Mouse (Mus musculus): ENCODE data around the gene Dnm1.

Dnm1 gene

GRCm38 (mm10) chr2:32339912-32340642, 13.1 kb downstream of the Dnm1 start:
- DNase-seq = no peak

GRCm38 (mm10) chr2:32335888-32336287, 17.2 kb downstream of the Dnm1 start:
- no peak for DNase-seq

GRCm38 (mm10) chr2:32332159-32332558, 21.0 kb downstream of the Dnm1 start:
- DNase-seq = no peak

GRCm38 (mm10) chr2:32329531-32329930, 23.6 kb downstream of the Dnm1 start:
- DNase-seq = no peak

GRCm38 (mm10) chr2:32328911-32329460, 24.2 kb downstream of the Dnm1 start:
- no peak for DNase-seq

GRCm38 (mm10) chr2:32327200-32327599, 25.9 kb downstream of the Dnm1 start:
- no peak for DNase-seq

GRCm38 (mm10) chr2:32325342-32325741, 27.8 kb downstream of the Dnm1 start:
- DNase-seq = peak; percentile 44

GRCm38 (mm10) chr2:32324322-32324721, 28.8 kb downstream of the Dnm1 start:
- no peak for DNase-seq

- DNase-seq = no peak
These were observed 30.1 kb downstream of the Dnm1 start for GRCm38 (mm10) chr2:32322754-32323741.

- peak; percentile 54 for DNase-seq
These were observed 31.4 kb downstream of the Dnm1 start for GRCm38 (mm10) chr2:32321591-32322298.

GRCm38 (mm10) chr2:32320721-32321120, 32.4 kb downstream of the Dnm1 start:
- DNase-seq = no peak

GRCm38 (mm10) chr2:32319586-32320580, 33.3 kb downstream of the Dnm1 start:
- peak; percentile 69 for DNase-seq

- DNase-seq = no peak
These were observed 34.2 kb downstream of the Dnm1 start for GRCm38 (mm10) chr2:32318709-32319585.

GRCm38 (mm10) chr2:32317791-32318417, 35.2 kb downstream of the Dnm1 start:
- DNase-seq = peak; percentile 88

GRCm38 (mm10) chr2:32316887-32317656, 36.1 kb downstream of the Dnm1 start:
- DNase-seq = peak; percentile 32

GRCm38 (mm10) chr2:32315751-32316150, 37.4 kb downstream of the Dnm1 start:
- peak; percentile 45 for DNase-seq

- no peak for DNase-seq
These were observed 38.3 kb downstream of the Dnm1 start for GRCm38 (mm10) chr2:32314831-32315230.

- DNase-seq = peak; percentile 89
These were observed 40.7 kb downstream of the Dnm1 start for GRCm38 (mm10) chr2:32312318-32312964.
